ENCODE assay signal across 8 mouse cellular contexts in genomic region chr1:133422615-133423161, GRCm38 (mm10). TPM values are rescaled to one million over a fixed set of nuclear protein-coding genes. Genes with fewer than 3 reads are reported as not detected.
A peak's percentile ranks its signal among the peaks of the same experiment; 100 is the strongest.
DNase-seq lines count a peak whose midpoint lies in the region; ATAC-seq and TF ChIP-seq lines count a peak whose summit lies in the region.

No protein-coding gene starts in this region.

- H3K4me1 ChIP-seq in embryonic facial prominence, embryonic 12.5 days: peaks cover 27% of the 10 kb centered on the region
- peaks cover 38% of the 10 kb centered on the region for H3K4me1 ChIP-seq in limb, embryonic 12.5 days (replicated peaks)
- peaks cover 36% of the 10 kb centered on the region for H3K4me1 ChIP-seq in midbrain, embryonic 15.5 days

- under 1% methylated on average over 29 of the region's 29 CpGs for WGBS in embryonic facial prominence, embryonic 12.5 days
- WGBS in limb, embryonic 12.5 days: under 1% methylated on average over 29 of the region's 29 CpGs
- WGBS in midbrain, embryonic 15.5 days: under 1% methylated on average over 29 of the region's 29 CpGs

- no peaks in the 10 kb centered on the region for H3K9me3 ChIP-seq in embryonic facial prominence, embryonic 12.5 days
- H3K9me3 ChIP-seq in limb, embryonic 12.5 days: no peaks in the 10 kb centered on the region
- H3K9me3 ChIP-seq in midbrain, embryonic 15.5 days: no peaks in the 10 kb centered on the region

- peak; percentile 49 for DNase-seq in gastrocnemius, adult 2 months
- no peak for DNase-seq in gastrocnemius, postnatal 36 days
- peak; percentile 49 for DNase-seq in heart, postnatal 25 days (ENCODE audit: low spot score)
- DNase-seq in gastrocnemius, adult 8-10 months (ENCODE audit: low spot score in 2 of 2): no peak
- no peak for DNase-seq in ovary, postnatal 14 days (ENCODE audit: low spot score)

- no peak for TF ChIP-seq CTCF in gastrocnemius, adult 2 months (IDR thresholded peaks at IDR 0.05)

- ATAC-seq in embryonic facial prominence, embryonic 12.5 days (ENCODE audit: insufficient number of reproducible peaks, insufficient read depth, low FRiP score, low TSS enrichment): no peak
- ATAC-seq in limb, embryonic 12.5 days (ENCODE audit: insufficient number of reproducible peaks, insufficient read depth, low FRiP score, low TSS enrichment, low read depth): 0 out of 2 replicates have a peak, but pooled peaks have one; percentile 16
- ATAC-seq in midbrain, embryonic 15.5 days (replicated peaks): peak; percentile 22

- peak overlapping the region; percentile 99 for H3K4me2 ChIP-seq in embryonic facial prominence, embryonic 12.5 days (replicated peaks)
- H3K4me2 ChIP-seq in limb, embryonic 12.5 days: peak overlapping the region; percentile 99
- peak overlapping the region; percentile 99 for H3K4me2 ChIP-seq in midbrain, embryonic 15.5 days

- H3K36me3 ChIP-seq in embryonic facial prominence, embryonic 12.5 days: no peaks in the 10 kb centered on the region
- no peaks in the 10 kb centered on the region for H3K36me3 ChIP-seq in limb, embryonic 12.5 days
- no peaks in the 10 kb centered on the region for H3K36me3 ChIP-seq in midbrain, embryonic 15.5 days (replicated peaks)

- H3K27me3 ChIP-seq in embryonic facial prominence, embryonic 12.5 days: no peaks in the 10 kb centered on the region; the same call in 1 of the 2 replicates
- H3K27me3 ChIP-seq in limb, embryonic 12.5 days: peaks cover 21% of the 10 kb centered on the region
- H3K27me3 ChIP-seq in midbrain, embryonic 15.5 days (replicated peaks): no peaks in the 10 kb centered on the region

- peak overlapping the region; percentile 60 for H3K9ac ChIP-seq in embryonic facial prominence, embryonic 12.5 days
- H3K9ac ChIP-seq in limb, embryonic 12.5 days (replicated peaks): peak overlapping the region; percentile 84
- peak overlapping the region; percentile 75 for H3K9ac ChIP-seq in midbrain, embryonic 15.5 days

- intact Hi-C loops in gastrocnemius, adult 2 months (cut with DNase I): loop anchor here (2.0 kb wide), 1 partner anchor 40 kb away; no protein-coding TSS in a partner anchor
- intact Hi-C loops in gastrocnemius, postnatal 36 days (cut with DNase I): no loop called here
- intact Hi-C loops in heart, postnatal 25 days (cut with DNase I): loop anchor here (2.0 kb wide), 2 partner anchors 38 to 70 kb away; no protein-coding TSS in a partner anchor

- peak overlapping the region; percentile 94 for H3K4me3 ChIP-seq in gastrocnemius, adult 2 months
- peak overlapping the region; percentile 75 for H3K4me3 ChIP-seq in embryonic facial prominence, embryonic 12.5 days
- peak overlapping the region; percentile 78 for H3K4me3 ChIP-seq in limb, embryonic 12.5 days (replicated peaks)
- peak overlapping the region; percentile 80 for H3K4me3 ChIP-seq in midbrain, embryonic 15.5 days

- H3K27ac ChIP-seq in gastrocnemius, adult 2 months: peak overlapping the region; percentile 91
- peak overlapping the region; percentile 36; the same call in 1 of the 2 replicates for H3K27ac ChIP-seq in embryonic facial prominence, embryonic 12.5 days
- H3K27ac ChIP-seq in limb, embryonic 12.5 days: 0 out of 2 replicates have a peak overlapping the region, but pooled peaks have one; percentile 88
- peak overlapping the region; percentile 84 for H3K27ac ChIP-seq in midbrain, embryonic 15.5 days

RNA-seq across cellular contexts. Expression of gene Sox13, which starts 1.5 kb away (rescaled TPM):
- total RNA-seq in gastrocnemius, adult 2 months (2021): 10 to 100 TPM in 1 of 2 experiments, 1 to 10 TPM in 1; 8.9 to 12.4 TPM
- 1 to 10 TPM; 6.7 to 9.6 TPM for total RNA-seq in gastrocnemius, postnatal 36 days (2021)
- polyA plus RNA-seq in embryonic facial prominence, embryonic 12.5 days (2016; fragmentation: Nextera tagmentation; extraction: Ambion mirVana): 9.4 and 9.7 TPM in 2 replicates
- total RNA-seq in heart, postnatal 25 days (2021): 10 to 100 TPM; 15.2 to 19.9 TPM
- polyA plus RNA-seq in limb, embryonic 12.5 days (2016; fragmentation: Nextera tagmentation; extraction: Ambion mirVana): 5.6 and 8.0 TPM in 2 replicates
- 6.5 and 7.4 TPM in 2 replicates for polyA plus RNA-seq in midbrain, embryonic 15.5 days (2015; fragmentation: Nextera tagmentation; extraction: Ambion mirVana)
- 1 to 10 TPM; 4.0 to 8.7 (median 6.7) TPM for total RNA-seq in gastrocnemius, adult 8-10 months (2022)

RNA-seq across cellular contexts. Expression of gene Etnk2, which starts 59.3 kb away (rescaled TPM):
- total RNA-seq in gastrocnemius, adult 2 months (2021): under 1 TPM; 0.10 to 0.20 TPM
- under 1 TPM in 1 of 2 experiments, not detected in 1; 0.18 TPM for total RNA-seq in gastrocnemius, postnatal 36 days (2021)
- 3.0 and 3.4 TPM in 2 replicates for polyA plus RNA-seq in embryonic facial prominence, embryonic 12.5 days (2016; fragmentation: Nextera tagmentation; extraction: Ambion mirVana)
- under 1 TPM; 0.45 to 0.57 TPM for total RNA-seq in heart, postnatal 25 days (2021)
- 1.3 and 1.7 TPM in 2 replicates for polyA plus RNA-seq in limb, embryonic 12.5 days (2016; fragmentation: Nextera tagmentation; extraction: Ambion mirVana)
- 20.0 and 21.9 TPM in 2 replicates for polyA plus RNA-seq in midbrain, embryonic 15.5 days (2015; fragmentation: Nextera tagmentation; extraction: Ambion mirVana)
- total RNA-seq in gastrocnemius, adult 8-10 months (2022): under 1 TPM in 3 of 4 experiments, not detected in 1; 0.15 to 0.64 (median 0.40) TPM

Comparison
In these comparisons a context has a peak if more than half of its experiments do, and no peak if none do; other contexts are left out.
1. DNase-seq: peak in gastrocnemius, adult 2 months (single experiment) and heart, postnatal 25 days (single experiment); none in gastrocnemius, postnatal 36 days (0 of 2), gastrocnemius, adult 8-10 months (0 of 2) and ovary, postnatal 14 days (single experiment).
2. H3K27ac ChIP-seq: peak in every context shown above with its lines; median percentile 91 in gastrocnemius, adult 2 months; 88 in limb, embryonic 12.5 days; 84 in midbrain, embryonic 15.5 days; 36 in embryonic facial prominence, embryonic 12.5 days.
3. Peak in every context shown above with its lines, with median percentiles within 50 percentile points of each other: H3K4me3 ChIP-seq, H3K4me2 ChIP-seq and H3K9ac ChIP-seq.